In genomic region chr14:25613942-25614575, GRCm38 (mm10) we compare ENCODE assay signal across 15 mouse cellular contexts.
DNase-seq lines count a peak whose midpoint lies in the region; ATAC-seq and TF ChIP-seq lines count a peak whose summit lies in the region.
"Had no signal": no experiment of that assay in that cellular context is flagged by ENCODE, and none has a peak within 500 bp of the region (broad histone marks: within the 10 kb centered on the region; RNA-seq: fewer than 3 reads in every experiment).

No protein-coding gene starts in this region.

- H3K4me3 ChIP-seq in gastrocnemius, adult 2 months = peak overlapping the region; percentile 9; the same call in 1 of the 2 replicates
- H3K4me3 ChIP-seq in layer of hippocampus, adult 2 months = no peak overlapping the region
- no peak overlapping the region for H3K4me3 ChIP-seq in spleen, adult 2 months (ENCODE audit: extremely low read depth, insufficient read depth, insufficient read length)
- no peak overlapping the region for H3K4me3 ChIP-seq in stomach, embryonic 15.5 days (replicated peaks)
- H3K4me3 ChIP-seq: forebrain, embryonic 13.5 days; hindbrain, embryonic 10.5 days had no signal

- peaks cover 39% of the 10 kb centered on the region; the same call in 1 of the 2 replicates for H3K4me1 ChIP-seq in spleen, adult 2 months (ENCODE audit: control insufficient read depth, insufficient read depth, insufficient read length)
- H3K4me1 ChIP-seq in stomach, embryonic 15.5 days = peaks cover 32% of the 10 kb centered on the region

- no peak overlapping the region for H3K4me2 ChIP-seq in stomach, embryonic 15.5 days
- H3K4me2 ChIP-seq: forebrain, embryonic 13.5 days had no signal

- H3K27me3 ChIP-seq in spleen, adult 2 months (ENCODE audit: control insufficient read depth, insufficient read depth, low read length) = no peaks in the 10 kb centered on the region
- H3K27me3 ChIP-seq in stomach, embryonic 15.5 days (replicated peaks) = no peaks in the 10 kb centered on the region
- H3K27me3 ChIP-seq: forebrain, embryonic 13.5 days had no signal

- H3K36me3 ChIP-seq in spleen, adult 2 months (ENCODE audit: control insufficient read depth, insufficient read depth, low read length) = no peaks in the 10 kb centered on the region; the same call in 1 of the 2 replicates
- H3K36me3 ChIP-seq in stomach, embryonic 15.5 days = no peaks in the 10 kb centered on the region

- WGBS in spleen, adult 2 months = 41% methylated on average over 8 of the region's 8 CpGs
- 80% methylated on average over 8 of the region's 8 CpGs for WGBS in stomach, embryonic 15.5 days

- DNase-seq in gastrocnemius, adult 2 months = no peak
- DNase-seq in gastrocnemius, adult 8-10 months (ENCODE audit: low spot score in 2 of 2) = no peak
- no peak for DNase-seq in layer of hippocampus, adult 2 months (ENCODE audit: low spot score in 2 of 2)
- DNase-seq in layer of hippocampus, postnatal 36 days = no peak
- DNase-seq in spleen, adult 2 months (ENCODE audit: low read depth in 1 of 2, low spot score in 2 of 2) = no peak
- DNase-seq in spleen, adult 18-20 months = no peak
- no peak for DNase-seq in embryo, embryonic 9.5 days (ENCODE audit: extremely low spot score)
- DNase-seq: cerebellum, adult 9-10 months; embryo, embryonic 11 days; kidney, adult 11 months; left cerebral cortex, postnatal 4 days had no signal

- no peak for ATAC-seq in stomach, embryonic 15.5 days (ENCODE audit: insufficient read depth, low FRiP score, low read depth)
- ATAC-seq: forebrain, embryonic 13.5 days had no signal

- intact Hi-C loops in gastrocnemius, adult 2 months (cut with DNase I) = no loop called here

- H3K9ac ChIP-seq in stomach, embryonic 15.5 days = no peak overlapping the region
- H3K9ac ChIP-seq: forebrain, embryonic 13.5 days; liver, embryonic 14.5 days had no signal

- H3K27ac ChIP-seq in gastrocnemius, adult 2 months = peak overlapping the region; percentile 9; the same call in 1 of the 2 replicates
- peak overlapping the region; percentile 51; the same call in 1 of the 2 replicates for H3K27ac ChIP-seq in layer of hippocampus, adult 2 months
- H3K27ac ChIP-seq in spleen, adult 2 months (ENCODE audit: insufficient read depth, low read length) = peak overlapping the region; percentile 68
- H3K27ac ChIP-seq in stomach, embryonic 15.5 days = peak overlapping the region; percentile 41; the same call in 1 of the 2 replicates
- H3K27ac ChIP-seq: forebrain, embryonic 13.5 days; hindbrain, embryonic 10.5 days; liver, embryonic 14.5 days had no signal

- no peak for TF ChIP-seq CTCF in gastrocnemius, adult 2 months (IDR thresholded peaks at IDR 0.05)
- TF ChIP-seq CTCF in layer of hippocampus, adult 2 months (conservative IDR thresholded peaks at IDR 0.05) = no peak
- TF ChIP-seq CTCF in spleen, adult 2 months (IDR thresholded peaks at IDR 0.05; ENCODE audit: extremely low read depth, insufficient read depth, insufficient read length, insufficient replicate concordance) = no peak

- no peaks in the 10 kb centered on the region for H3K9me3 ChIP-seq in stomach, embryonic 15.5 days
- H3K9me3 ChIP-seq: forebrain, embryonic 13.5 days; hindbrain, embryonic 10.5 days had no signal

- TF ChIP-seq POLR2A in spleen, adult 2 months (IDR thresholded peaks at IDR 0.05; ENCODE audit: low read depth, low read length) = no peak

Comparison
In these comparisons a context has a peak if more than half of its experiments do, and no peak if none do; other contexts are left out.
1. H3K27ac ChIP-seq: peak in every context shown above with its lines; median percentile 68 in spleen, adult 2 months; 51 in layer of hippocampus, adult 2 months; 41 in stomach, embryonic 15.5 days; 9 in gastrocnemius, adult 2 months.